Mouse (Mus musculus): ENCODE measurements around the gene Ccdc51. TPM values are rescaled to one million over a fixed set of nuclear protein-coding genes. Genes with fewer than 3 reads are reported as not detected.
"Not testable (repeated sequence)": the region's sequence is repeated elsewhere in the genome, so short reads cannot be mapped to it uniquely, and the experiment has no call there.

Gene Ccdc51
- total RNA-seq, 2 experiments from 2014 or later, result 8.0 to 8.6 TPM

GRCm38 (mm10) chr9:109130076-109130475, 47.8 kb downstream of the Ccdc51 start:
- intact Hi-C loops (cut with DNase I), result no loop called here
- no peak for TF ChIP-seq CTCF (IDR thresholded peaks at IDR 0.05)
- H3K4me3 ChIP-seq, result no peak overlapping the region
- no peak overlapping the region for H3K27ac ChIP-seq
- no peak for DNase-seq (ENCODE audit: extremely low spot score in 1 of 2, low spot score in 2 of 2)

DNA sequence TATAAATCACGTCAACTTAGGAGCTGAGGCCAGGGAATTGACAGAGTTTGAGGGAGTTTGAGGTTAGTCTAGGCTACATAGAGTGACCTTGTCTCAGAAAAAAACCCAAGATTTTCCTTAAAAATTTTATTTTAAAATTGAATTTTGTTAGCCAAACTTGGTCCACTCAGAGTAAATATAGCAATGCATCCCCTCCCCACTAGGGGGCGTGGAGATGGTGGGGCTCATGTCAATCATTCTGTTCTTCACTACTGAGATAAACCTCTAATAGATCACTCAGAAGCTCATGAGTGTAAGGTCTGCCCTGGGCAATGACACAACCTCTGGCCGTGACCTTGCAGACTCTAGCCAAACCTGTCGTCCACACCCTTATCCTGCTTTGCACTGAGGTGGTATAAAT, 58.1 kb downstream of the Ccdc51 start:
- H3K27ac ChIP-seq; DNase-seq (ENCODE audit: extremely low spot score in 1 of 2, low spot score in 2 of 2); intact Hi-C loops (cut with DNase I): not testable (repeated sequence)

More for the DNA sequence above, 58.1 kb downstream of the Ccdc51 start:
- peak; percentile 28 for TF ChIP-seq CTCF (IDR thresholded peaks at IDR 0.05)
- H3K4me3 ChIP-seq, result not testable (repeated sequence)

Other genes starting within 250 kb of the Ccdc51 start
- gene Slc26a6, start 229.2 kb upstream of the Ccdc51 start, total RNA-seq (2021), result 10 to 100 TPM; 17.1 to 17.8 TPM
- not detected for gene Tmem89, start 167.9 kb upstream of the Ccdc51 start, total RNA-seq (2021)
- 100 to 1,000 TPM; 358 to 364 TPM for gene Uqcrc1, start 145.9 kb upstream of the Ccdc51 start, total RNA-seq (2021)
- 1 to 10 TPM; 2.8 to 4.0 TPM for gene Col7a1, start 128.9 kb upstream of the Ccdc51 start, total RNA-seq (2021)
- under 1 TPM; 0.40 to 0.41 TPM for gene Ucn2, start 96.5 kb upstream of the Ccdc51 start, total RNA-seq (2021)
- 10 to 100 TPM; 15.8 to 17.7 TPM for gene Pfkfb4, start 90.7 kb upstream of the Ccdc51 start, total RNA-seq (2021)
- gene Shisa5, start 43.9 kb upstream of the Ccdc51 start, total RNA-seq (2021), result 10 to 100 TPM; 71.6 to 77.5 TPM
- gene Trex1, start 22.8 kb upstream of the Ccdc51 start, total RNA-seq (2021), result 10 to 100 TPM; 11.7 to 15.3 TPM
- 10 to 100 TPM; 28.0 to 28.3 TPM for gene Atrip, start 8.4 kb upstream of the Ccdc51 start, total RNA-seq (2021)
- gene Tma7, start 94 bp downstream of the Ccdc51 start, total RNA-seq (2021), result 100 to 1,000 TPM; 312 to 332 TPM
- 10 to 100 TPM; 65.0 to 70.5 TPM for gene Plxnb1, start 12.9 kb downstream of the Ccdc51 start, total RNA-seq (2021)
- not detected for gene Fbxw21, start 79.5 kb downstream of the Ccdc51 start, total RNA-seq (2021)
- not detected for gene Fbxw13, start 113.5 kb downstream of the Ccdc51 start, total RNA-seq (2021)
- not detected for gene Fbxw20, start 152.3 kb downstream of the Ccdc51 start, total RNA-seq (2021)
- not detected for gene Fbxw14, start 205.2 kb downstream of the Ccdc51 start, total RNA-seq (2021)